Mouse (Mus musculus): ENCODE measurements at regions not wholly inside any gene's neighbourhood (a gene's known extent, or its start where the extent isn't known, plus 50 kb on each side); places are given as distances from the start of the nearest gene placed in this dataset.

GRCm38 (mm10) chr10:46760923-46761322, 1183.3 kb downstream of the Hace1 start:
- no peak for TF ChIP-seq CTCF (IDR thresholded peaks at IDR 0.05; ENCODE audit: borderline replicate concordance, insufficient read depth, low read depth, low read length)
- TF ChIP-seq POLR2A (IDR thresholded peaks at IDR 0.05; ENCODE audit: borderline replicate concordance, insufficient read depth, low read length) = no peak

Measured in cerebellum, adult 2 months (tissue).